Mouse (Mus musculus) heart, postnatal 0 days (tissue): Measurements from ENCODE around the gene Racgap1. TPM values are rescaled to one million over a fixed set of nuclear protein-coding genes. Genes with fewer than 3 reads are reported as not detected.

ENCODE experiments used
- ATAC-seq: fragments of 200-750 bp; cut with Nextera tagmentation; 2 replicates; pipeline ENCODE4 v1.8.0; 2017; ENCODE audit warnings: low read depth, moderate number of reproducible peaks, moderate library complexity; ENCODE audit not compliant: insufficient read depth
- DNase-seq: peaks from one replicate; pipeline ENCODE4 v3.0.0-alpha.2; 2016; ENCODE audit warnings: low spot score
- H3K27ac ChIP-seq: fragments of 300-500 bp; sonication (generic); 2 replicates; pipeline ENCODE4 v1.5.1; 2014; ENCODE audit warnings: low read depth, mild to moderate bottlenecking
- H3K27me3 ChIP-seq: fragments of 300-500 bp; sonication (generic); 2 replicates; pipeline ENCODE4 v1.6.1; 2014; ENCODE audit warnings: low read length, mixed read lengths; ENCODE audit not compliant: control insufficient read depth, insufficient read depth
- H3K36me3 ChIP-seq: fragments of 300-500 bp; sonication (generic); replicated peaks from 2 replicates; pipeline ENCODE4 v1.6.1; 2014; ENCODE audit warnings: low read length, mixed read lengths; ENCODE audit not compliant: control insufficient read depth, insufficient read depth
- H3K4me1 ChIP-seq: fragments of 300-500 bp; sonication (generic); 2 replicates; pipeline ENCODE4 v1.6.1; 2014; ENCODE audit warnings: antibody characterized with exemption; ENCODE audit not compliant: control insufficient read depth, insufficient read depth
- H3K4me2 ChIP-seq: fragments of 300-500 bp; sonication (generic); 2 replicates; pipeline ENCODE4 v1.6.1; 2014; ENCODE audit warnings: low read depth, mild to moderate bottlenecking, low read length, moderate library complexity
- H3K4me3 ChIP-seq: fragments of 300-500 bp; sonication (generic); 2 replicates; pipeline ENCODE4 v1.5.1; 2014; ENCODE audit warnings: low read depth, low read length
- H3K9ac ChIP-seq: fragments of 300-500 bp; sonication (generic); replicated peaks from 2 replicates; pipeline ENCODE4 v1.6.1; 2014; ENCODE audit warnings: low read depth, low read length, mixed read lengths
- H3K9me3 ChIP-seq: fragments of 300-500 bp; sonication (generic); replicated peaks from 2 replicates; pipeline ENCODE4 v1.6.1; 2016; ENCODE audit warnings: low read length; ENCODE audit not compliant: control insufficient read depth
- CTCF ChIP-seq: IDR thresholded peaks from 2 replicates; pipeline ENCODE4 v1.5.1; 2016; ENCODE audit warnings: antibody characterized with exemption, control low read depth, low read depth
- EP300 ChIP-seq: IDR thresholded peaks from 2 replicates; pipeline ENCODE4 v1.6.1; 2016; ENCODE audit warnings: antibody characterized with exemption, low read depth
- WGBS: fragments of 180-500 bp; shearing (Covaris S2); extraction: QIAGEN DNeasy Blood & Tissue Kit; methylation state at CpG from one replicate; pipeline ENCODE4 v1.1.7; 2014; 5-methylcytosine and 5-hydroxymethylcytosine counted together
- polyA plus RNA-seq: library from polyadenylated mRNA; unstranded; fragments of >200 nt; fragmentation: Nextera tagmentation; extraction: Ambion mirVana; gene quantifications from 2 replicates; pipeline ENCODE4 v1.2.1, GENCODE M21; 2015
- total RNA-seq: library from RNA; depleted of rRNA; stranded (reverse); fragments of >200 nt; gene quantifications from 2 replicates; pipeline ENCODE4 v1.2.3, GENCODE M21; 2014; ENCODE audit warnings: low replicate concordance

The Racgap1 gene
- total and polyA plus RNA-seq, 2 experiments from 2014 or later = 36.8 to 59.2 TPM

DNA sequence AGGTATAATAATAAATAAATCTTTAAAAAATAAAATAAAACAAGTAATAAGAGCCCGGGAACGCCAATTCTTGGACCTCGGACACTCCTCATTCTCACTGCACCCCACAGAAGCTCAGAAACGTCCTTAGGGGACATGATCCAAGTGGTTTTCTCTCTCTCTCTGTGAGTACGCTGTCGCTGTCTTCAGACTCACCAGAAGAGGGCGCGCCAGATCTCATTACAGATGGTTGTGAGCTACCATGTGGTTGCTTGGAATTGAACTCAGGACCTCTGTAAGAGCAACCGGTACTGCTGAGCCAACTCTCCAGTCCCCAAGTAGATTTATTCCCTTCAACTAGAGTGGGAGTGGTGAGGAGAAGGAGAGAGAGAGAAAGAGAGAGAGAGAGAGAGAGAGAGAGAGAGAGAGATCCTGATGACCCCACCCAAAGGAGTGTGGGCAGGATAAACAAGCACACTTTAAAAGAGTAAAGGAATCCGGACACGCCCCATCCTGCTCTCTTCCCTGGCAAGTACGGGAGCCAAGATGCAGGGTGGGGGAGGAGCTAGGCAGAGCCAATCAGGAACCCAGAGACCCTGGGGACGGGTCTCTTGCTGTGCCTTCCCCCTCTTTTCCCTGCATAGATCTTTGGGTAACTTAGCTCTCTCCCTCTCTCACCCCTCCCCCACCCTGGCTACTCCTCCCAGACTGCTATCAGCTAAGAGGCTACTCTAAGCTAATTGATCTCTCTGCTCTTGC, 26.8 kb upstream of the Racgap1 start:
- Histone ChIP-seq H3K36me3 (no peaks in the 10 kb centered on the region), H3K4me1 (no peaks in the 10 kb centered on the region), H3K27me3 (peaks cover 25% of the 10 kb centered on the region), H3K9me3 (no peaks in the 10 kb centered on the region), H3K4me3 (no peak overlapping the region), H3K9ac (no peak overlapping the region), H3K27ac (no peak overlapping the region), H3K4me2 (no peak overlapping the region)
- DNase-seq = peak; percentile 8
- TF ChIP-seq CTCF = peak; percentile 28
- no peak for TF ChIP-seq EP300
- WGBS = 10% methylated on average over 13 of the region's 13 CpGs
- no peak for ATAC-seq

DNA sequence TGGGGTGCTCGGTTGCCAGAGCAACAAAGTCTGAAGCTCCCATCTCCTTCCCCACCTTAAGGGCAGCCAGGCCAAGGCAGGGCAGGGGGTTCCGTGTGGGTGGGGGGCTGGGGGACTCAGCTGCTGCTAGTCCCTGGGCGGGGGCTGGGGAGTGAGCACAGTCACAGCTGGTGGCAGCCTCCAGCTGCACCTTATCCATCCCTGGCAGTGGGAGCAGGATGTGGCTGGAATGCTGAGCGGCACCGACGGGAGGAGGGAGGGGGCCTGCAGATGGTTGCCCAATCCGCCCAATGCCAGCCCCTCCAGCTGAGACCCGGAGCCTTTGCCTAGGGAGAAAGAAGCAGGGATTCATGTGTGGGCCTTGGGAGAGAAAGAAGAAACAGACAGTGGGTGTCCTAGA, 25.6 kb upstream of the Racgap1 start:
- no peak overlapping the region for H3K27ac ChIP-seq
- H3K4me2 ChIP-seq = no peak overlapping the region
- H3K36me3 ChIP-seq = no peaks in the 10 kb centered on the region
- no peaks in the 10 kb centered on the region for H3K9me3 ChIP-seq
- no peak overlapping the region for H3K4me3 ChIP-seq
- H3K4me1 ChIP-seq = no peaks in the 10 kb centered on the region
- WGBS = 50% methylated on average over 8 of the region's 8 CpGs
- H3K9ac ChIP-seq = no peak overlapping the region
- no peak for DNase-seq
- TF ChIP-seq CTCF (no peak), EP300 (no peak)
- no peak for ATAC-seq
- H3K27me3 ChIP-seq = peaks cover 36% of the 10 kb centered on the region

DNA sequence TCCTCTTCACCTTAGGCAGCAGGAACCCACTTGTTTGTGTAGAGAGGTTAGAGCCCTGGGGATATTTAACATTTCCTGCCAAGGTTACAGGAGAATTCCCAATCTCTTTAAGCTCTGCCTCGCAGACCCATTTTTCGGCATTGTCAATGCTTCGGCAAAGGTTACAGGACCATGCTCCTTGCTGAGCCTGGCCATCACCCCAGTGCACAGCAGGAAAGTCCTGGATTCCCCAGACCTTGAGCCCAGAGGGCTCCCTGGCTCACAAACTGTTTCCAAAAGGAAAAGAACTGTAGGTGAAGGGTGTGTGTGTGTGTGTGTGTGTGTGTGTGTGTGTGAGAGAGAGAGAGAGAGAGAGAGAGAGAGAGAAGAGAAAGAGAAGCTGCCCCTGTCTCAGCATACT, 23.4 kb upstream of the Racgap1 start:
- WGBS = 59% methylated on average over 3 of the region's 3 CpGs
- H3K4me2 ChIP-seq = no peak overlapping the region
- H3K27ac ChIP-seq = no peak overlapping the region
- no peaks in the 10 kb centered on the region for H3K4me1 ChIP-seq
- no peak overlapping the region for H3K4me3 ChIP-seq
- DNase-seq (no peak), ATAC-seq (no peak)
- no peak overlapping the region for H3K9ac ChIP-seq
- TF ChIP-seq EP300 (no peak), CTCF (no peak)
- no peaks in the 10 kb centered on the region for H3K36me3 ChIP-seq
- no peaks in the 10 kb centered on the region for H3K9me3 ChIP-seq
- peaks cover 58% of the 10 kb centered on the region for H3K27me3 ChIP-seq

DNA sequence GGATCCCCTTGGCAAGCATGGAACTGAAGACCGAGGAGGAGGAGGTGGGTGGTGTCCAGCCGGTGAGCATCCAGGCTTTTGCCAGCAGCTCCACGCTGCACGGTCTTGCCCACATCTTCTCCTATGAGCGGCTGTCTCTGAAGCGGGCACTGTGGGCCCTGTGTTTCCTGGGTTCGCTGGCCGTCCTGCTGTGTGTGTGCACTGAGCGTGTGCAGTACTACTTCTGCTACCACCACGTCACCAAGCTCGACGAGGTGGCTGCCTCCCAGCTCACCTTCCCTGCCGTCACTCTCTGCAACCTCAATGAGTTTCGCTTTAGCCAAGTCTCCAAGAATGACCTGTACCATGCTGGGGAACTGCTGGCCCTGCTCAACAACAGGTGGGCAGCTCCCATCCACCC, 20.3 kb upstream of the Racgap1 start:
- ATAC-seq (no peak), DNase-seq (no peak)
- Histone ChIP-seq H3K4me2 (no peak overlapping the region), H3K4me3 (no peak overlapping the region), H3K27ac (no peak overlapping the region), H3K9me3 (no peaks in the 10 kb centered on the region), H3K36me3 (no peaks in the 10 kb centered on the region), H3K27me3 (peaks cover 77% of the 10 kb centered on the region), H3K9ac (no peak overlapping the region), H3K4me1 (no peaks in the 10 kb centered on the region)
- TF ChIP-seq CTCF (no peak), EP300 (no peak)
- WGBS = 66% methylated on average over 14 of the region's 14 CpGs

DNA sequence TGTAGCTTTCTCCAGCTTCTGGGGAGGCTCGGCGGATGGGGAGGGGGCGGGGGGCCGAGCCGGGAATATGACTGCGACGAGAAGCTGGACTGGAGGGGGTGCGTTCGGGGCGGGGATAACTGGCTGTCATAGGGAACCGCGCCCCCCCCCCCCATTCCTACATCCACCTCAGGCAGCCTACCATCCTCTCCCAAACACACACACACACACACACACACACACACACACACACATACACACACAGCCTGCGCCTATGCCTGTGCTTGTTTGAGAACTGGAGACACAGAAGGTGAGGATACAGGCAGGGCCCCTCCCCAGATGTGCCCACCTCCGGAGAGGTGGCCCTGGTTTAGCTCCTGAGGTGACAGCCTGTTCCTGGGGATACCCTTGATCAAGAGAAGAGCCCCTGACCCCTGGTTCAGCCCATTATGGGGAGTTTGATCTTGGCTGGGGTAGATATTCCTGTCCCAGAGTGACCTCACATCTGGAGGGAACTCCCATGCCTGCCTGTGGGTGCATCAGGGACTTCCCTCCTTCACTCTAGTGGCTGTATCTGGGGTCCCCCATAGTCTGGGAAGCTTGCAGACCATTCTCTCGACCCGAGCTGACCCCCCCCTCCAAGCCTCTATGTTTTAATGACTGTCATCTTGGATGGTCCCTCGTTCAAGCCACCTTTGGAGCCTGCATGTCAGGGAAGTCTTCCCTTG, 19.7 kb upstream of the Racgap1 start:
- peak overlapping the region; percentile 94 for H3K4me2 ChIP-seq
- no peak for TF ChIP-seq CTCF
- TF ChIP-seq EP300 = no peak
- H3K27me3 ChIP-seq = peaks cover 83% of the 10 kb centered on the region
- H3K27ac ChIP-seq = no peak overlapping the region
- peak overlapping the region; percentile 55 for H3K4me3 ChIP-seq
- H3K36me3 ChIP-seq = no peaks in the 10 kb centered on the region
- DNase-seq (no peak), ATAC-seq (no peak)
- no peak overlapping the region for H3K9ac ChIP-seq
- H3K4me1 ChIP-seq = no peaks in the 10 kb centered on the region
- WGBS = 4% methylated on average over 17 of the region's 17 CpGs
- no peaks in the 10 kb centered on the region for H3K9me3 ChIP-seq
